Mouse (Mus musculus) hindbrain, embryonic 14.5 days (tissue): Measurements from ENCODE around the gene Tet2. TPM values are rescaled to one million over a fixed set of nuclear protein-coding genes. Genes with fewer than 3 reads are reported as not detected.
"Not testable (repeated sequence)": the region's sequence is repeated elsewhere in the genome, so short reads cannot be mapped to it uniquely, and the experiment has no call there.

ENCODE experiments used
- ATAC-seq: fragments of 200-750 bp; cut with Nextera tagmentation; 2 replicates; pipeline ENCODE4 v1.8.0; 2017; ENCODE audit warnings: moderate number of reproducible peaks, mild to moderate bottlenecking, moderate TSS enrichment, moderate library complexity; ENCODE audit not compliant: low FRiP score
- DNase-seq: peaks from one replicate; pipeline ENCODE4 v3.0.0-alpha.2; 2015; ENCODE audit warnings: low spot score
- H3K27ac ChIP-seq: fragments of 300-500 bp; sonication (generic); 2 replicates; pipeline ENCODE4 v1.5.1; 2014; ENCODE audit warnings: mild to moderate bottlenecking, moderate library complexity
- H3K27me3 ChIP-seq: fragments of 300-500 bp; sonication (generic); 2 replicates; pipeline ENCODE4 v1.6.1; 2014; ENCODE audit warnings: mild to moderate bottlenecking, low read length, mixed read lengths; ENCODE audit not compliant: control insufficient read depth, insufficient read depth
- H3K36me3 ChIP-seq: fragments of 300-500 bp; sonication (generic); replicated peaks from 2 replicates; pipeline ENCODE4 v1.6.1; 2014; ENCODE audit not compliant: control insufficient read depth, insufficient read depth
- H3K4me1 ChIP-seq: fragments of 300-500 bp; sonication (generic); replicated peaks from 2 replicates; pipeline ENCODE4 v1.6.1; 2014; ENCODE audit warnings: antibody characterized with exemption, low read length, mixed read lengths; ENCODE audit not compliant: control insufficient read depth, insufficient read depth
- H3K4me2 ChIP-seq: fragments of 300-500 bp; sonication (generic); replicated peaks from 2 replicates; pipeline ENCODE4 v1.6.1; 2014; ENCODE audit warnings: mild to moderate bottlenecking, moderate library complexity
- H3K4me3 ChIP-seq: fragments of 300-500 bp; sonication (generic); replicated peaks from 2 replicates; pipeline ENCODE4 v1.5.1; 2014; ENCODE audit warnings: mild to moderate bottlenecking, low read length
- H3K9ac ChIP-seq: fragments of 300-500 bp; sonication (generic); 2 replicates; pipeline ENCODE4 v1.6.1; 2014
- H3K9me3 ChIP-seq: fragments of 300-500 bp; sonication (generic); 2 replicates; pipeline ENCODE4 v1.6.1; 2016; ENCODE audit warnings: low read length; ENCODE audit not compliant: control insufficient read depth
- WGBS: fragments of 180-500 bp; shearing (Covaris S2); extraction: QIAGEN DNeasy Blood & Tissue Kit; methylation state at CpG from one replicate; pipeline ENCODE4 v1.1.7; 2014; 5-methylcytosine and 5-hydroxymethylcytosine counted together
- polyA plus RNA-seq: library from polyadenylated mRNA; unstranded; fragments of >200 nt; fragmentation: Nextera tagmentation; extraction: Ambion mirVana; gene quantifications from 2 replicates; pipeline ENCODE4 v1.2.1, GENCODE M21; 2014

Tet2 gene
- polyA plus RNA-seq, 1 experiment from 2014 or later, result 20.0 TPM

DNA sequence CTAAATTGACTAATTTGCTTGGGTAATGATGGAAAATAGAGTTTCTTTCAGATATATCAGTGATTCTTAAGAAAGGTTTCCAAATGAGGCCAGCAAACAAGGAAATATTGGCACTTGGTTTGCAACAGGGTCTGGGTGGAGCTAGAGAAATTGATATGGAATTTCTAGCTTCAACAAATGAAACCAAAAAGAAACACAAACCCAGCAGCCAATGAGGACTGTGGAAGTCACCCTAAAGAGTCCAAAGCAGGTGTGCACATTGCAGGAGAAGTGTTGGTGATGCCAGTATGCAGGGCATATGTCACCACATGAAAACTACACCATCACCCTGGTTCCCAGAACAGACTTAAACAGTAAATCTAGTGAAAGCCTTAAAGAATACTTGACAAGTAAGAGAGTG, 3.9 kb downstream of the Tet2 start:
- H3K4me2 ChIP-seq, result 0 out of 2 replicates have a peak overlapping the region, but pooled peaks have one; percentile 11

DNA sequence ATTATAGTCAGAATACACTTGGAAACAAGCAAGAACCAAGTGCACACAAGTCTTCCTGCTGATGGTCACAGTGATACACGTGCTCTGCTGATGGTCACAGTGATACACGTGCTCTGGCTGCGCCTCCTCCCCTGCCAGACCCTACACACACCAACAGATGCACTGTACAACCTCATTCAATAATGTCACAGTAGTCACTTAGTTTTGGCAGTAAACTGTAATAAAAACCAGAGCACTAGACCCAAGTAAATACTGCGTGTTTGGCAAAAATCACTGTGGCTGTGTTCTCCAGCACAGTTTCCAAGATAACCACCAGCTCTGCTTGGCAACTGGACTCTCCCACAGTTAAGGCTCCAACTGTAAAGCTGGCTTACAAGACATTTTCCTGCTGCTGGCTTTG, 4.9 kb downstream of the Tet2 start:
- DNase-seq (no peak), ATAC-seq (no peak)
- H3K4me3 ChIP-seq, result no peak overlapping the region
- peaks cover 11% of the 10 kb centered on the region for H3K4me1 ChIP-seq
- peaks cover 3% of the 10 kb centered on the region; the same call in 1 of the 2 replicates for H3K36me3 ChIP-seq
- no peak overlapping the region for H3K4me2 ChIP-seq
- WGBS, result 75% methylated on average over 4 of the region's 4 CpGs
- H3K27ac ChIP-seq, result no peak overlapping the region
- H3K9me3 ChIP-seq, result 0 out of 2 replicates have a peak, but pooled peaks cover 3% of the 10 kb centered on the region
- no peaks in the 10 kb centered on the region for H3K27me3 ChIP-seq
- H3K9ac ChIP-seq, result no peak overlapping the region

More for the DNA sequence above, 3.9 kb downstream of the Tet2 start:
- Histone ChIP-seq H3K4me1 (peaks cover 11% of the 10 kb centered on the region), H3K27me3 (no peaks in the 10 kb centered on the region), H3K9ac (no peak overlapping the region), H3K4me3 (no peak overlapping the region), H3K27ac (no peak overlapping the region), H3K36me3 (peaks cover 3% of the 10 kb centered on the region; the same call in 1 of the 2 replicates), H3K9me3 (0 out of 2 replicates have a peak, but pooled peaks cover 3% of the 10 kb centered on the region)
- ATAC-seq, result no peak
- DNase-seq, result no peak

DNA sequence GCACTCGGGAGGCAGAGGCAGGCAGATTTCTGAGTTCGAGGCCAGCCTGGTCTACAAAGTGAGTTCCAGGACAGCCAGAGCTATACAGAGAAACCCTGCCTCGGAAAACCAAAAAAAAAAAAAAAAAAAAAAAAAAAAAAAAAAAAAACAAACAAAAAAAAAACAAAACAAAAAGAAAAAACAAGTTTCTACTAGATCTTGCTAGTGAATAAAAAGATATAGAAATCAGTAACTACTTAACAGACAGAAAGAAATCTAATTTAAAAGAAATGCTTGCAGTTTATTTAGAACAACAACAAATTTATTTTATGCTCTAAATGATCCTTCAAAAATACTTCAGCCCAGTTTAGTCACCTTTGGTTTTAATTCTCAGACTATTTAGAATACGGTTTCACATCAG, 6.4 kb downstream of the Tet2 start:
- DNase-seq, H3K27ac ChIP-seq, H3K36me3 ChIP-seq, H3K27me3 ChIP-seq, H3K4me2 ChIP-seq, H3K4me3 ChIP-seq, H3K9me3 ChIP-seq, ATAC-seq, H3K9ac ChIP-seq: not testable (repeated sequence)
- WGBS, result 91% methylated on average over 2 of the region's 4 CpGs
- peaks cover 18% of the 10 kb centered on the region for H3K4me1 ChIP-seq

DNA sequence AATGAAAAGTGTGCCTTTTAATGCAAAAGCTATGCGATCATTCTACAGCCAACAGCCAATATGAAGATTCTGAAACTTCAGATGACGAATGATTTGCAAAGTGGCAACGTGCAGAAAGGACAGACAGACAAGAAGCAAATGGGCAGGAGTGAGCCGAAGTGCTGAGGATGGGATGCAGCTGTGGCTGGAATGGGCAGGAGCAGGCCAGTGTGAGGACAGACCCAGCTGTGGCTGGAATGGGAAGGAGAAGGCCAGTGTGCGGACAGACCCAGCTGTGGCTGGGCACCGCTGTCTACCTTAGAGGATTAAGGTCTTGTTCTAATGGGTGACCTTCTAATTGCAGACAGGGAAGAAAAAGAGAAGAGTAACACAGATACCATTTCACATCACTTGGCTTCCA, 9.3 kb downstream of the Tet2 start:
- peaks cover 3% of the 10 kb centered on the region; the same call in 1 of the 2 replicates for H3K36me3 ChIP-seq
- no peak for DNase-seq
- no peak overlapping the region for H3K27ac ChIP-seq
- H3K4me1 ChIP-seq, result peaks cover 7% of the 10 kb centered on the region; the same call in 1 of the 2 replicates
- 84% methylated on average over 6 of the region's 6 CpGs for WGBS
- 0 out of 2 replicates have a peak, but pooled peaks cover 3% of the 10 kb centered on the region for H3K9me3 ChIP-seq
- H3K4me2 ChIP-seq, result no peak overlapping the region
- no peak for ATAC-seq
- no peaks in the 10 kb centered on the region for H3K27me3 ChIP-seq
- H3K4me3 ChIP-seq, result no peak overlapping the region
- H3K9ac ChIP-seq, result no peak overlapping the region

DNA sequence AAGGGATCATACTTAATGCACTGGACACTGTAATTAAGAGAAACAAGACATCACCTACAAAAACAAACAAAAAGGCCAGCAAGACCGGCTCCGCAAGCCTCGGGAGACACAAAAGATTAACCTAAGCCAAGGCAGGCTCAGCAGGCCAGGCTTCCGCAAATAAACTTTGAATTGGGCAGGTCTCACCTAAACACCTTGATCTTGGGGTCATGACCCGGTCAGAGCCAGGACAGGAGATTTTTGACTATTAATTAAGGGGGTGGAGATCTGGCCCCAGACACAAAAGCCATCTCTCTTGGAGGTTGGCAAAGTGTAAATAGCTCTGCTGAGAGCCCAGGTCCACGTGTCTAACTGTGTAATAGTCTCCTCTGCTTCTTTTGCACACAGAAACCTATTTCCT, 10.9 kb downstream of the Tet2 start:
- peaks cover 7% of the 10 kb centered on the region; the same call in 1 of the 2 replicates for H3K4me1 ChIP-seq
- 0 out of 2 replicates have a peak, but pooled peaks cover 3% of the 10 kb centered on the region for H3K9me3 ChIP-seq
- H3K27ac ChIP-seq, result no peak overlapping the region
- H3K27me3 ChIP-seq, result no peaks in the 10 kb centered on the region
- H3K4me2 ChIP-seq, result no peak overlapping the region
- 15% methylated on average over 6 of the region's 6 CpGs for WGBS
- ATAC-seq, result no peak
- H3K9ac ChIP-seq, result no peak overlapping the region
- DNase-seq, result no peak
- H3K36me3 ChIP-seq, result peaks cover 3% of the 10 kb centered on the region; the same call in 1 of the 2 replicates
- H3K4me3 ChIP-seq, result no peak overlapping the region

DNA sequence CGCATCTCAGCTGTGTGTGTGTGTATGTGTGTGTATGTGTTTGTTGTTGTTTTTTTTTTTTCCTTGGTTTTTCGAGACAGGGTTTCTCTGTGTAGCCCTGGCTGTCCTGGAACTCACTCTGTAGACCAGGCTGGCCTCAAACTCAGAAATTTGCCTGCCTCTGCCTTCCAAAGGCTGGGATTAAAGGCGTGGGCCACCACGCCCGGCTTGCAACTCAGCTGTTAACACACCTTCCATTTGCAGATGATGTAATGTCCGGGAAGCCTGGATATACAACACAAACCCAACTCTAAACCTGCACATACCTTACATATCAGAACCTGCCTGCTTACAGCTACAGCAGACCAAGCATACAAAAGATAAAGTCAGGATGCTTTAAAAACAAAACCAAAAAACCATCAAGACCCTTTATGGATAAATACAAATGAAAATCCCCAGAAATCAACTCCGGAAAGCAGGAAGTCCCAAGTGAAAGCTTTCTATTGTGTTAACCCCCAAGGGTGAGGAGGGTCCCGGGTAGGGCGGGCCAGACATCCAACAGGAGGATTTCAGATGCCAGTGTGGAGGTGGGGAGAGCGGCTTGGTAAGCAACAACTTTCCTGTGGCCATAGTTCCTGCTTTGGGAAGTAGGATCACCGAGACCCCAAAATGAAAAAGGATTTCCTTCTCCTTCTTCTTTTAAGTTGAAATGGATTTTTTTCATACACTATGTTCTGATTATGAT, 11.5 kb downstream of the Tet2 start:
- DNase-seq (no peak), ATAC-seq (no peak)
- 60% methylated on average over 11 of the region's 11 CpGs for WGBS
- Histone ChIP-seq H3K4me2 (no peak overlapping the region), H3K4me3 (no peak overlapping the region), H3K27ac (no peak overlapping the region), H3K9me3 (no peaks in the 10 kb centered on the region), H3K4me1 (peaks cover 7% of the 10 kb centered on the region; the same call in 1 of the 2 replicates), H3K36me3 (no peaks in the 10 kb centered on the region; the same call in 1 of the 2 replicates), H3K27me3 (no peaks in the 10 kb centered on the region), H3K9ac (no peak overlapping the region)

DNA sequence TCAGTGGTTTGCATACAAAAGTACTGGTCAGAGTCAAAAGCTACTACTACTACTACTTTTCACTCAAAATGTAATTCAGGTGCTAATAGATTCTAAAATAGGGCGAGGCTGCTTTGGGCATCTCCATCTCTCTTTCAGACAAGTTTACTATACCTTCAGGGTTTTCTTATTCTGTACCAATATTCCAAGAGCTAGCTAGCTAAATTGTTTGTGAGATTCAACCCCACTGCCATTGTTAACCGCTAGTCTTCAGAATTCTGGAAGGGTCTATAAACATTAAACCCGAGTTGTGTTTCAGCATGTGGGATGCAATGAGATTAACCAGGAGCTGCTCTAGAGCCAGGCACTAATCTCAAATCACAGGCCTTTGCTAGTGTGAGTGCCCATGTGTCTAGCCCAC, 12.1 kb downstream of the Tet2 start:
- no peak overlapping the region for H3K4me2 ChIP-seq
- DNase-seq (no peak), ATAC-seq (no peak)
- H3K4me1 ChIP-seq, result peaks cover 7% of the 10 kb centered on the region; the same call in 1 of the 2 replicates
- WGBS, result 64% methylated on average over 3 of the region's 3 CpGs
- no peak overlapping the region for H3K27ac ChIP-seq
- H3K27me3 ChIP-seq, result no peaks in the 10 kb centered on the region
- H3K4me3 ChIP-seq, result no peak overlapping the region
- no peaks in the 10 kb centered on the region for H3K9me3 ChIP-seq
- H3K9ac ChIP-seq, result no peak overlapping the region
- H3K36me3 ChIP-seq, result no peaks in the 10 kb centered on the region; the same call in 1 of the 2 replicates

DNA sequence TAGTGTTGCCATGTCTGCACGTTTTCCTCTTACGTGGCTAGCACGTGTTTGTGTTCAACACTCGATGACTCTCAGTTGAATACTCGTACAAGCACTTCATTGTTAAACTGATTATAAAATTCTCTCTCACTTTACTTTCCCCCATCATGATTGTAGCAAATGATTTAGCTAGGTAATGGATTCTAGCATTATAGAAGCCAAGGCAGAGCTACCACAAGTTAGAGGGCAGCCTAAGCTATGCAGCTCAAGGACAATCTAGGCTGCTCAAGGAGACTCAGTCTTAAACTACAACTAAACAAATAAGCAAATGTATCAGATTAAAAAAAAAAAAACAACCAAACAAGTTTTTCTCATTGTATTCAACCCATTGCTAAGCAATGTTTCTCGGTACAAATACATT, 12.7 kb downstream of the Tet2 start:
- H3K9ac ChIP-seq, result no peak overlapping the region
- H3K4me1 ChIP-seq, result peaks cover 7% of the 10 kb centered on the region; the same call in 1 of the 2 replicates
- no peak overlapping the region for H3K27ac ChIP-seq
- DNase-seq (no peak), ATAC-seq (no peak)
- WGBS, result 81% methylated on average over 6 of the region's 6 CpGs
- no peak overlapping the region for H3K4me3 ChIP-seq
- no peaks in the 10 kb centered on the region for H3K9me3 ChIP-seq
- H3K27me3 ChIP-seq, result no peaks in the 10 kb centered on the region
- H3K4me2 ChIP-seq, result no peak overlapping the region
- H3K36me3 ChIP-seq, result no peaks in the 10 kb centered on the region; the same call in 1 of the 2 replicates

DNA sequence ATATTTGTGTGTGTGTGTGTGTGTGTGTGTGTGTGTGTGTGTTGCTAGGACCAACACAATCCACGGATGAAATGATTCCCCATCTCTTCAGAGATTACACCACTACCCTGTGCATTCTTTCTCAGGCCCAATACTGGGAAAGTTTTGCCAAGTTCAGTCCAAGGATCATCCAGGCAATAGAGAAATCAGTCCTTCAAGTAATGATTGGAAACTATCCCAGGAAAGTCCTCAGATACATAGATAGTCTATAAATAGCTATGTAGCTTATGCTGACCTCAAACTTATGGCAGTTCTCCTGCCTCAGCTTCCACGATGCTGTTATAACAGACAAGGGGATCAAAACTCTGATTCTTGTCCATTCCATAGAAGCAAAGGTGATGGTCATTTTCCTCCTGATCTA, 13.8 kb downstream of the Tet2 start:
- H3K4me2 ChIP-seq, result no peak overlapping the region
- H3K4me3 ChIP-seq, result no peak overlapping the region
- H3K27me3 ChIP-seq, result no peaks in the 10 kb centered on the region
- H3K4me1 ChIP-seq, result peaks cover 7% of the 10 kb centered on the region; the same call in 1 of the 2 replicates
- no peak overlapping the region for H3K27ac ChIP-seq
- no peak for DNase-seq
- H3K9ac ChIP-seq, result no peak overlapping the region
- no peak for ATAC-seq
- WGBS, result 85% methylated on average over 2 of the region's 2 CpGs
- H3K36me3 ChIP-seq, result no peaks in the 10 kb centered on the region; the same call in 1 of the 2 replicates
- no peaks in the 10 kb centered on the region for H3K9me3 ChIP-seq
